Mouse (Mus musculus): ENCODE measurements around the gene Ank2.

GRCm38 (mm10) chr3:127210552-127210951 lies 288.6 kb downstream of the Ank2 start:
- TF ChIP-seq CTCF (IDR thresholded peaks at IDR 0.05) = no peak
- no peak for TF ChIP-seq EP300 (IDR thresholded peaks at IDR 0.05)

Measured in lung, postnatal 0 days (tissue).